Mouse (Mus musculus) CD8-positive naive resting alpha-beta T cell, adult 2 months (primary cell): ENCODE data around the gene Fam20a.
A peak's percentile ranks its signal among the peaks of the same experiment; 100 is the strongest.

Source experiments
- DNase-seq, 2 experiments: peaks; one replicate each; pipeline ENCODE4 v3.0.0; 2022; ENCODE audit warnings: low read depth in 2 of 2, low spot score in 2 of 2

Fam20a gene

GRCm38 (mm10) chr11:109682221-109682620 is 39.9 kb downstream of the Fam20a start:
- DNase-seq, result no peak

GRCm38 (mm10) chr11:109681556-109681955 is 40.5 kb downstream of the Fam20a start:
- DNase-seq, result no peak

GRCm38 (mm10) chr11:109680934-109681333 is 41.1 kb downstream of the Fam20a start:
- no peak for DNase-seq

- DNase-seq, result no peak
Observed at GRCm38 (mm10) chr11:109678291-109678690, 43.8 kb downstream of the Fam20a start.

- no peak for DNase-seq
Observed at GRCm38 (mm10) chr11:109676621-109677373, 45.3 kb downstream of the Fam20a start.

- no peak for DNase-seq
Observed at GRCm38 (mm10) chr11:109675771-109676170, 46.3 kb downstream of the Fam20a start.

GRCm38 (mm10) chr11:109675208-109675607 is 46.9 kb downstream of the Fam20a start:
- no peak for DNase-seq

- DNase-seq, result no peak
Observed at GRCm38 (mm10) chr11:109674542-109674941, 47.5 kb downstream of the Fam20a start.

GRCm38 (mm10) chr11:109673741-109674140 is 48.3 kb downstream of the Fam20a start:
- no peak for DNase-seq

GRCm38 (mm10) chr11:109672881-109673739 is 49.0 kb downstream of the Fam20a start:
- DNase-seq, result no peak

- no peak for DNase-seq
Observed at GRCm38 (mm10) chr11:109672396-109672795, 49.7 kb downstream of the Fam20a start.

GRCm38 (mm10) chr11:109672021-109672324 is 50.1 kb downstream of the Fam20a start:
- DNase-seq, result no peak

GRCm38 (mm10) chr11:109671136-109672020 is 50.7 kb downstream of the Fam20a start:
- DNase-seq, result no peak

GRCm38 (mm10) chr11:109670026-109670916 is 51.8 kb downstream of the Fam20a start:
- DNase-seq, result peak in 1 of 2 experiments; percentile 37

GRCm38 (mm10) chr11:109669149-109669708 is 52.9 kb downstream of the Fam20a start:
- DNase-seq, result no peak

- no peak for DNase-seq
Observed at GRCm38 (mm10) chr11:109668115-109668725, 53.9 kb downstream of the Fam20a start.

GRCm38 (mm10) chr11:109667371-109667770 is 54.7 kb downstream of the Fam20a start:
- DNase-seq, result no peak

- no peak for DNase-seq
Observed at GRCm38 (mm10) chr11:109666411-109666810, 55.7 kb downstream of the Fam20a start.

GRCm38 (mm10) chr11:109665424-109665823 is 56.7 kb downstream of the Fam20a start:
- DNase-seq, result no peak

- no peak for DNase-seq
Observed at GRCm38 (mm10) chr11:109664293-109664692, 57.8 kb downstream of the Fam20a start.
